Mouse (Mus musculus): Measurements from ENCODE around the gene Tunar. TPM values are rescaled to one million over a fixed set of nuclear protein-coding genes. Genes with fewer than 3 reads are reported as not detected.

Tunar gene
- 0.05 and 0.14 TPM in 2 replicates for polyA plus RNA-seq (2012; rRNA removed)

- TF ChIP-seq CTCF (IDR thresholded peaks at IDR 0.05; ENCODE audit: control insufficient read depth, insufficient read depth, insufficient replicate concordance, low read depth, low read length) (no peak), POLR2A (IDR thresholded peaks at IDR 0.05; ENCODE audit: control insufficient read depth, low read depth, low read length) (no peak)
- Histone ChIP-seq H3K36me3 (ENCODE audit: control insufficient read depth, insufficient read depth, low read length) (no peaks in the 10 kb centered on the region), H3K27me3 (ENCODE audit: control insufficient read depth, insufficient read depth, low read length) (no peaks in the 10 kb centered on the region)
These were observed at the start of gene Tunar for GRCm38 (mm10) chr12:105333570-105333969. Gene Tunar (plus strand): TSS chr12:105333870.

GRCm38 (mm10) chr12:105312571-105313035 lies 21.1 kb upstream of the Tunar start:
- Histone ChIP-seq H3K36me3 (ENCODE audit: control insufficient read depth, insufficient read depth, low read length) (no peaks in the 10 kb centered on the region), H3K27me3 (ENCODE audit: control insufficient read depth, insufficient read depth, low read length) (no peaks in the 10 kb centered on the region), H3K27ac (ENCODE audit: control insufficient read depth, insufficient read depth, low read depth, low read length) (no peak overlapping the region), H3K4me3 (ENCODE audit: control insufficient read depth, low read depth, low read length) (no peak overlapping the region), H3K4me1 (ENCODE audit: control insufficient read depth, insufficient read depth, low read length) (no peaks in the 10 kb centered on the region)
- TF ChIP-seq CTCF (IDR thresholded peaks at IDR 0.05; ENCODE audit: control insufficient read depth, insufficient read depth, insufficient replicate concordance, low read depth, low read length) (no peak), POLR2A (IDR thresholded peaks at IDR 0.05; ENCODE audit: control insufficient read depth, low read depth, low read length) (no peak)

More at GRCm38 (mm10) chr12:105333570-105333969, at the start of gene Tunar:
- Histone ChIP-seq H3K4me1 (ENCODE audit: control insufficient read depth, insufficient read depth, low read length) (peaks cover 17% of the 10 kb centered on the region), H3K4me3 (ENCODE audit: control insufficient read depth, low read depth, low read length) (no peak within 1 kb of the TSS), H3K27ac (ENCODE audit: control insufficient read depth, insufficient read depth, low read depth, low read length) (no peak within 1 kb of the TSS)

GRCm38 (mm10) chr12:105314328-105314727 lies 19.3 kb upstream of the Tunar start:
- Histone ChIP-seq H3K4me3 (ENCODE audit: control insufficient read depth, low read depth, low read length) (no peak overlapping the region), H3K4me1 (ENCODE audit: control insufficient read depth, insufficient read depth, low read length) (no peaks in the 10 kb centered on the region), H3K27me3 (ENCODE audit: control insufficient read depth, insufficient read depth, low read length) (no peaks in the 10 kb centered on the region), H3K27ac (ENCODE audit: control insufficient read depth, insufficient read depth, low read depth, low read length) (no peak overlapping the region), H3K36me3 (ENCODE audit: control insufficient read depth, insufficient read depth, low read length) (no peaks in the 10 kb centered on the region)
- no peak for TF ChIP-seq CTCF (IDR thresholded peaks at IDR 0.05; ENCODE audit: control insufficient read depth, insufficient read depth, insufficient replicate concordance, low read depth, low read length)
- TF ChIP-seq POLR2A (IDR thresholded peaks at IDR 0.05; ENCODE audit: control insufficient read depth, low read depth, low read length): no peak

GRCm38 (mm10) chr12:105322160-105322559 lies 11.5 kb upstream of the Tunar start:
- Histone ChIP-seq H3K4me3 (ENCODE audit: control insufficient read depth, low read depth, low read length) (no peak overlapping the region), H3K4me1 (ENCODE audit: control insufficient read depth, insufficient read depth, low read length) (no peaks in the 10 kb centered on the region), H3K27ac (ENCODE audit: control insufficient read depth, insufficient read depth, low read depth, low read length) (no peak overlapping the region), H3K36me3 (ENCODE audit: control insufficient read depth, insufficient read depth, low read length) (no peaks in the 10 kb centered on the region), H3K27me3 (ENCODE audit: control insufficient read depth, insufficient read depth, low read length) (no peaks in the 10 kb centered on the region)
- TF ChIP-seq POLR2A (IDR thresholded peaks at IDR 0.05; ENCODE audit: control insufficient read depth, low read depth, low read length) (no peak), CTCF (IDR thresholded peaks at IDR 0.05; ENCODE audit: control insufficient read depth, insufficient read depth, insufficient replicate concordance, low read depth, low read length) (no peak)

GRCm38 (mm10) chr12:105327051-105327450 lies 6.6 kb upstream of the Tunar start:
- no peak for TF ChIP-seq POLR2A (IDR thresholded peaks at IDR 0.05; ENCODE audit: control insufficient read depth, low read depth, low read length)
- no peak for TF ChIP-seq CTCF (IDR thresholded peaks at IDR 0.05; ENCODE audit: control insufficient read depth, insufficient read depth, insufficient replicate concordance, low read depth, low read length)
- H3K4me1 ChIP-seq (ENCODE audit: control insufficient read depth, insufficient read depth, low read length): peaks cover under 1% of the 10 kb centered on the region; the same call in 1 of the 2 replicates
- H3K27me3 ChIP-seq (ENCODE audit: control insufficient read depth, insufficient read depth, low read length): no peaks in the 10 kb centered on the region
- H3K4me3 ChIP-seq (ENCODE audit: control insufficient read depth, low read depth, low read length): no peak overlapping the region
- H3K36me3 ChIP-seq (ENCODE audit: control insufficient read depth, insufficient read depth, low read length): no peaks in the 10 kb centered on the region
- H3K27ac ChIP-seq (ENCODE audit: control insufficient read depth, insufficient read depth, low read depth, low read length): no peak overlapping the region

GRCm38 (mm10) chr12:105328396-105328795 lies 5.3 kb upstream of the Tunar start:
- H3K36me3 ChIP-seq (ENCODE audit: control insufficient read depth, insufficient read depth, low read length): no peaks in the 10 kb centered on the region
- H3K4me3 ChIP-seq (ENCODE audit: control insufficient read depth, low read depth, low read length): no peak overlapping the region
- H3K27me3 ChIP-seq (ENCODE audit: control insufficient read depth, insufficient read depth, low read length): no peaks in the 10 kb centered on the region
- peaks cover 8% of the 10 kb centered on the region for H3K4me1 ChIP-seq (ENCODE audit: control insufficient read depth, insufficient read depth, low read length)
- TF ChIP-seq CTCF (IDR thresholded peaks at IDR 0.05; ENCODE audit: control insufficient read depth, insufficient read depth, insufficient replicate concordance, low read depth, low read length) (no peak), POLR2A (IDR thresholded peaks at IDR 0.05; ENCODE audit: control insufficient read depth, low read depth, low read length) (no peak)
- H3K27ac ChIP-seq (ENCODE audit: control insufficient read depth, insufficient read depth, low read depth, low read length): no peak overlapping the region

- Histone ChIP-seq H3K27me3 (ENCODE audit: control insufficient read depth, insufficient read depth, low read length) (no peaks in the 10 kb centered on the region), H3K36me3 (ENCODE audit: control insufficient read depth, insufficient read depth, low read length) (no peaks in the 10 kb centered on the region), H3K4me3 (ENCODE audit: control insufficient read depth, low read depth, low read length) (no peak overlapping the region), H3K4me1 (ENCODE audit: control insufficient read depth, insufficient read depth, low read length) (peaks cover 17% of the 10 kb centered on the region), H3K27ac (ENCODE audit: control insufficient read depth, insufficient read depth, low read depth, low read length) (no peak overlapping the region)
- TF ChIP-seq POLR2A (IDR thresholded peaks at IDR 0.05; ENCODE audit: control insufficient read depth, low read depth, low read length) (no peak), CTCF (IDR thresholded peaks at IDR 0.05; ENCODE audit: control insufficient read depth, insufficient read depth, insufficient replicate concordance, low read depth, low read length) (no peak)
These were observed 2.4 kb downstream of the Tunar start for GRCm38 (mm10) chr12:105336094-105336420.

Data from testis, adult 2 months (tissue).